Mouse (Mus musculus) liver, embryonic 16.5 days (tissue): ENCODE data around the gene Cux1. TPM values are rescaled to one million over a fixed set of nuclear protein-coding genes. Genes with fewer than 3 reads are reported as not detected.

Experiments
- ATAC-seq: fragments of 200-750 bp; cut with Nextera tagmentation; 2 replicates; pipeline ENCODE4 v1.8.0; 2017; ENCODE audit warnings: low read depth, mild to moderate bottlenecking, moderate number of reproducible peaks, moderate library complexity
- H3K27ac ChIP-seq: fragments of 300-500 bp; sonication (generic); 2 replicates; pipeline ENCODE4 v1.5.1; 2014; ENCODE audit warnings: mild to moderate bottlenecking, low read length
- H3K27me3 ChIP-seq: fragments of 300-500 bp; sonication (generic); 2 replicates; pipeline ENCODE4 v1.6.1; 2014; ENCODE audit warnings: low read depth, low read length, mixed read lengths; ENCODE audit not compliant: control insufficient read depth, insufficient read depth
- H3K36me3 ChIP-seq: fragments of 300-500 bp; sonication (generic); 2 replicates; pipeline ENCODE4 v1.6.1; 2014; ENCODE audit warnings: mild to moderate bottlenecking; ENCODE audit not compliant: control insufficient read depth, insufficient read depth
- H3K4me1 ChIP-seq: fragments of 300-500 bp; sonication (generic); 2 replicates; pipeline ENCODE4 v1.6.1; 2014; ENCODE audit warnings: low read depth, low read length, mixed read lengths; ENCODE audit not compliant: control insufficient read depth
- H3K4me2 ChIP-seq: fragments of 300-500 bp; sonication (generic); 2 replicates; pipeline ENCODE4 v1.6.1; 2014; ENCODE audit warnings: low read depth, low read length, mixed read lengths
- H3K4me3 ChIP-seq: fragments of 300-500 bp; sonication (generic); 2 replicates; pipeline ENCODE4 v1.5.1; 2014; ENCODE audit warnings: low read depth, mild to moderate bottlenecking, low read length
- H3K9ac ChIP-seq: fragments of 300-500 bp; sonication (generic); 2 replicates; pipeline ENCODE4 v1.6.1; 2014; ENCODE audit warnings: low read depth, low read length
- H3K9me3 ChIP-seq: fragments of 300-500 bp; sonication (generic); replicated peaks from 2 replicates; pipeline ENCODE4 v1.6.1; 2016; ENCODE audit warnings: low read length; ENCODE audit not compliant: control insufficient read depth
- WGBS: fragments of 180-500 bp; shearing (Covaris S2); extraction: QIAGEN DNeasy Blood & Tissue Kit; methylation state at CpG from one replicate; pipeline ENCODE4 v1.1.7; 2014; ENCODE audit not compliant: insufficient replicate concordance; 5-methylcytosine and 5-hydroxymethylcytosine counted together
- polyA plus RNA-seq: library from polyadenylated mRNA; unstranded; fragments of >200 nt; fragmentation: Nextera tagmentation; extraction: Ambion mirVana; gene quantifications from 2 replicates; pipeline ENCODE4 v1.2.1, GENCODE M21; 2015

Cux1 gene
- polyA plus RNA-seq, 1 experiment from 2014 or later, result 17.1 TPM

GRCm38 (mm10) chr5:136494288-136494687 lies 73.0 kb downstream of the Cux1 start:
- Histone ChIP-seq H3K4me3 (no peak overlapping the region), H3K4me2 (no peak overlapping the region), H3K4me1 (no peaks in the 10 kb centered on the region; the same call in 1 of the 2 replicates), H3K9ac (no peak overlapping the region), H3K27ac (no peak overlapping the region), H3K27me3 (no peaks in the 10 kb centered on the region), H3K36me3 (no peaks in the 10 kb centered on the region), H3K9me3 (no peaks in the 10 kb centered on the region)
- ATAC-seq, result no peak
- 24% methylated on average over 2 of the region's 2 CpGs for WGBS

DNA sequence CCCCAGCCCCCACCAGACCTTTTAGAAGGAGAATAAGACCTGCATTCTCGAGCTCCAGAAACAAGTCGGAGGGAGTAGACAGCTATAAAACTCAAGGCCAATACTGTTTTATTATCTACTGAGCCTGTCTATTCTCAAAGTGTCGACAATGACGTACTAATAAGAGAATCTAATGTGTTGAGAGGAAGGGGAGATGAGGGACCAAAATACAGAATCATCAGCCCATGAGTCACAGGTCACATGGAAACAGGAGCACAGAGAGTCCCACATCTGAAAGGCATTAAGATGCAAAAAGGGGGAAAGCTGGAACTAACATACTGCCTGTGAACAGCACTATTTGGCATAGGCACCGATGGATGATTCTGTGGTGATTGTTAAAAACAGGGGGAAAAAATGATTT lies 77.8 kb downstream of the Cux1 start:
- H3K27ac ChIP-seq, result no peak overlapping the region
- no peak for ATAC-seq
- peaks cover 7% of the 10 kb centered on the region for H3K4me1 ChIP-seq
- H3K27me3 ChIP-seq, result no peaks in the 10 kb centered on the region
- no peak overlapping the region for H3K4me3 ChIP-seq
- H3K9me3 ChIP-seq, result no peaks in the 10 kb centered on the region
- no peak overlapping the region for H3K9ac ChIP-seq
- no peak overlapping the region for H3K4me2 ChIP-seq
- WGBS, result 66% methylated on average over 5 of the region's 5 CpGs
- H3K36me3 ChIP-seq, result no peaks in the 10 kb centered on the region

DNA sequence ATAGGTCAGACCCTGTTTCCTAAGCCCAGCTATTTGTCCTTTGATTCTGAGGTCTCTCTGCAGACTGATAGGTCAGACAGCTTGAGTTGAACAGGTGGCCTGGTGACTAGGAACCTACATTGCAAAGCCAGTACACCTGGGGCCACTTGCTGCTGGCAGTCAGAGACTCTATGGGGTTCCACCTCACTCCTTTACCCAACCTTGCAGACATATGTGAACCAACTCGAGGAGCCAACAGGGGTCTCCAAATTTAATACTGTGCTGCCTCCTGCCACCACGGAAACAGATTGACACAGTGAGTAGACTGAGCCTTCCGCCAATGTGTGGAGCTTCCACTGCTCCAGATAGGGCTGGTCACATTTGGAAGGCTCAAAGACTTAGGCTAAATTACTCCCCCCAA lies 78.6 kb downstream of the Cux1 start:
- Histone ChIP-seq H3K9me3 (no peaks in the 10 kb centered on the region), H3K27ac (no peak overlapping the region), H3K27me3 (no peaks in the 10 kb centered on the region), H3K4me3 (no peak overlapping the region), H3K4me2 (no peak overlapping the region), H3K9ac (no peak overlapping the region), H3K36me3 (no peaks in the 10 kb centered on the region), H3K4me1 (peaks cover 7% of the 10 kb centered on the region)
- ATAC-seq, result no peak
- WGBS, result 51% methylated on average over 3 of the region's 3 CpGs

DNA sequence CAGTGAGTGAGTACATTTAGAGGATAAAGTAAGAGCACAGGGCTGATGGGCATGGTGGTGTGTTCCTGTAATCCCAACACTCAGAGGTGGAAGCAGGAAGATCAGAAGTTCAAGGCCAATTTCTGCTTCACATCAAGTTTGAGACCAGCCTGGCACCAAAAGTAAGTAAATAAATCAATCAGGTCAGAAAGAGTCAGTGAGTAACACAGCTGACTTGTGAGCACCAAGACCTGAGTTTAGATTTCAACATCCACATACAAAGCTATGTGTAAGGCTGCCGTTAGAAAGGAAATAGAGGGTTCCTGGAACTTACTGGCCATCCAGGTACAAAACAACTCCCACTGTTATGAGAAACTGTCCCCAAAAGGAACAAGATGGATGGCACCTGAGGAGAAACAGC lies 79.1 kb downstream of the Cux1 start:
- H3K27me3 ChIP-seq, result no peaks in the 10 kb centered on the region
- H3K36me3 ChIP-seq, result no peaks in the 10 kb centered on the region
- no peak overlapping the region for H3K9ac ChIP-seq
- H3K27ac ChIP-seq, result no peak overlapping the region
- no peak for ATAC-seq
- no peak overlapping the region for H3K4me3 ChIP-seq
- H3K4me1 ChIP-seq, result peaks cover 7% of the 10 kb centered on the region
- WGBS, result 30% methylated on average over 1 of the region's 1 CpGs
- no peak overlapping the region for H3K4me2 ChIP-seq
- H3K9me3 ChIP-seq, result no peaks in the 10 kb centered on the region

GRCm38 (mm10) chr5:136487397-136488093 lies 79.7 kb downstream of the Cux1 start:
- no peaks in the 10 kb centered on the region for H3K36me3 ChIP-seq
- no peak overlapping the region for H3K9ac ChIP-seq
- peaks cover 7% of the 10 kb centered on the region for H3K4me1 ChIP-seq
- no peak overlapping the region for H3K4me2 ChIP-seq
- 20% methylated on average over 11 of the region's 11 CpGs for WGBS
- no peaks in the 10 kb centered on the region for H3K9me3 ChIP-seq
- no peak overlapping the region for H3K27ac ChIP-seq
- ATAC-seq, result no peak
- H3K27me3 ChIP-seq, result no peaks in the 10 kb centered on the region
- no peak overlapping the region for H3K4me3 ChIP-seq

- Histone ChIP-seq H3K4me3 (no peak overlapping the region), H3K9ac (no peak overlapping the region), H3K4me2 (no peak overlapping the region), H3K27me3 (no peaks in the 10 kb centered on the region), H3K27ac (no peak overlapping the region), H3K9me3 (no peaks in the 10 kb centered on the region), H3K36me3 (no peaks in the 10 kb centered on the region), H3K4me1 (peaks cover 7% of the 10 kb centered on the region)
- no peak for ATAC-seq
- WGBS, result 71% methylated on average over 3 of the region's 3 CpGs
Measured at GRCm38 (mm10) chr5:136486401-136486800, 80.9 kb downstream of the Cux1 start.

DNA sequence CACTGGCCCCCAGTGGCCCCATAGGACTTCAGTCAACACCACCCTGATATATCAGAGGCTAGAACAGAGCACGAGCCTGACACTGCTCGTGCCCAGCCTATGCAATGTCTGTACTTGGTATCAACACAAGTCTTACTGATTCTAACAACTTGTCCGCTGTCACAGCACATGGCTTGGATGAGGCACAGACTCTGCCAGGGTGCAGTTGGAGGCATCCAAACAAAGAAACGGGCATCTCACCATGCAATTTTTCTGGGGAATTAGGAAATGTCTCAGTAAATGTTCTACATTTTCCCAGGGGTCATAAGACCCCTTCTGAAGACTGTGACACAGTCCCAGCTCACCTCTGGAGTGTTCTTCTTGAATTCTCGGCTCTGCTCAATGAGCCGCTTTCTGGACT lies 81.9 kb downstream of the Cux1 start:
- Histone ChIP-seq H3K4me2 (no peak overlapping the region), H3K36me3 (no peaks in the 10 kb centered on the region), H3K9me3 (no peaks in the 10 kb centered on the region), H3K27me3 (no peaks in the 10 kb centered on the region), H3K4me3 (no peak overlapping the region), H3K4me1 (peaks cover 7% of the 10 kb centered on the region), H3K27ac (no peak overlapping the region), H3K9ac (no peak overlapping the region)
- WGBS, result 82% methylated on average over 6 of the region's 6 CpGs
- ATAC-seq, result no peak

DNA sequence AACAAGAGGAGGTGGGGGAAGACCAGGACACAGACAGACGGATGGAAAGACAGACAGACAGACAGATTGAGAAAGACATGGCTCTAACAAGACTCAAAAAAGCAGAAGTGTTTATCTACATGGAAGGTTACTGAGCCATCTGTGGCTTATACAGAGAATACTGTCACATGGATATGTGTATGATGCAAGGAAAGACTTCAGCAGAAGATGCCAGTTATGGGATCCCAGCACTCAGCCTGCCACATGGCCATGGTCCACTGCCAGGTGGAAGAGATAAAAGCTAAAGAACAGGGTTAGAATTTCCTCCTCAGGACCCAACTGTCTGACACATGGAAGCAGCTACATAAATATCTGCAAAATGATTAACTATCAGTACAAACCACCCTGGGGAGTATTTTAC lies 84.9 kb downstream of the Cux1 start:
- Histone ChIP-seq H3K9me3 (no peaks in the 10 kb centered on the region), H3K27ac (no peak overlapping the region), H3K4me3 (no peak overlapping the region), H3K4me1 (no peaks in the 10 kb centered on the region), H3K36me3 (no peaks in the 10 kb centered on the region), H3K4me2 (no peak overlapping the region), H3K9ac (no peak overlapping the region), H3K27me3 (no peaks in the 10 kb centered on the region)
- WGBS, result 31% methylated on average over 1 of the region's 1 CpGs
- no peak for ATAC-seq

GRCm38 (mm10) chr5:136480541-136480940 lies 86.7 kb downstream of the Cux1 start:
- Histone ChIP-seq H3K9ac (no peak overlapping the region), H3K4me1 (no peaks in the 10 kb centered on the region), H3K9me3 (no peaks in the 10 kb centered on the region), H3K4me3 (no peak overlapping the region), H3K36me3 (no peaks in the 10 kb centered on the region), H3K4me2 (no peak overlapping the region), H3K27ac (no peak overlapping the region), H3K27me3 (no peaks in the 10 kb centered on the region)
- no peak for ATAC-seq
- WGBS, result 75% methylated on average over 7 of the region's 7 CpGs
